Mouse (Mus musculus) thymus, adult 2 months (tissue): Measurements from ENCODE around the gene Smarcad1. TPM values are rescaled to one million over a fixed set of nuclear protein-coding genes. Genes with fewer than 3 reads are reported as not detected.
"Not testable (repeated sequence)": the region's sequence is repeated elsewhere in the genome, so short reads cannot be mapped to it uniquely, and the experiment has no call there.

ENCODE experiments used
- DNase-seq: peaks from one replicate; pipeline ENCODE4 v3.0.0; 2021
- H3K27ac ChIP-seq: fragments of 200-500 bp; 2 replicates; pipeline ENCODE4 v1.5.1; 2012; ENCODE audit warnings: low read length, control low read depth; ENCODE audit not compliant: control insufficient read depth, insufficient read depth
- H3K27me3 ChIP-seq: fragments of 200-500 bp; 2 replicates; pipeline ENCODE4 v1.6.1; 2012; ENCODE audit warnings: mild to moderate bottlenecking, low read length, moderate library complexity, mixed read lengths; ENCODE audit not compliant: control insufficient read depth, insufficient read depth
- H3K36me3 ChIP-seq: fragments of 200-500 bp; 2 replicates; pipeline ENCODE4 v1.6.1; 2012; ENCODE audit warnings: mild to moderate bottlenecking, low read length, moderate library complexity; ENCODE audit not compliant: control insufficient read depth, insufficient read depth
- H3K4me1 ChIP-seq: fragments of 200-500 bp; replicated peaks from 2 replicates; pipeline ENCODE4 v1.6.1; 2012; ENCODE audit warnings: low read length; ENCODE audit not compliant: control insufficient read depth, insufficient read depth
- H3K4me3 ChIP-seq: fragments of 200-500 bp; 2 replicates; pipeline ENCODE4 v1.5.1; 2012; ENCODE audit warnings: mild to moderate bottlenecking, low read length, control low read depth, moderate library complexity; ENCODE audit not compliant: control insufficient read depth, insufficient read depth
- CTCF ChIP-seq: fragments of 200-500 bp; IDR thresholded peaks from 2 replicates; pipeline ENCODE4 v1.5.1; 2012; ENCODE audit warnings: mild to moderate bottlenecking, control low read depth, low read length, moderate library complexity, borderline replicate concordance; ENCODE audit not compliant: control insufficient read depth, poor library complexity, insufficient read depth; ENCODE audit errors: extremely low read depth
- POLR2A ChIP-seq: fragments of 200-500 bp; IDR thresholded peaks from 2 replicates; pipeline ENCODE4 v1.6.1; 2012; ENCODE audit warnings: mild to moderate bottlenecking, low read length, control low read depth, moderate library complexity; ENCODE audit not compliant: control insufficient read depth, poor library complexity, insufficient read depth; ENCODE audit errors: extremely low read depth
- WGBS: fragments of 180-500 bp; shearing (Covaris S2); methylation state at CpG from one replicate; pipeline ENCODE4 v1.1.7; 2018; 5-methylcytosine and 5-hydroxymethylcytosine counted together
- polyA plus RNA-seq: library from polyadenylated mRNA; depleted of rRNA; stranded (reverse); fragments of >200 nt; gene quantifications from 2 replicates; pipeline ENCODE4 v1.2.3, GENCODE M21; 2012

Gene Smarcad1
- polyA plus RNA-seq, 1 experiment: 33.3 TPM

DNA sequence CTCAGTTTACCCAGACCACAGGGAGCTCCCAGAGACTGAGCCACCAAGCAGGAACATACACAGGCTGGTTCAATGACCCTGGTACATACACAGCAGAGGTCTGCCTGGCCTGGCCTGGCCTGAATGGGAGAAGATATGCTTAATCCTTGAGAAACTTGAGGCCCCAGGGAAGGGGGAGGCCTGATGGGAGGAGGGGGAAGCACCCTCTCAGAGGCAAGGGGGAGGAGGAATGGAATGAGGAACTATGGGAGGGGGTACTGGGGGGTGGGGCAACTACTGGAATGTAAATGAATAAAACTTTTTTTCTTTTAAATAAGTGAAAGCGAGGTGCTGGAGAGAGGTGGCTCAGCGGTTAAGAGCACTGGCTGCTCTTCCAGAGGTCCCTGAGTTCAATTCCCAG is 30.2 kb upstream of the Smarcad1 start:
- 95% methylated on average over 2 of the region's 2 CpGs for WGBS
- Histone ChIP-seq H3K4me1 (no peaks in the 10 kb centered on the region), H3K4me3 (no peak overlapping the region), H3K27ac (no peak overlapping the region), H3K36me3 (no peaks in the 10 kb centered on the region), H3K27me3 (no peaks in the 10 kb centered on the region)
- DNase-seq: no peak
- no peak for TF ChIP-seq CTCF

DNA sequence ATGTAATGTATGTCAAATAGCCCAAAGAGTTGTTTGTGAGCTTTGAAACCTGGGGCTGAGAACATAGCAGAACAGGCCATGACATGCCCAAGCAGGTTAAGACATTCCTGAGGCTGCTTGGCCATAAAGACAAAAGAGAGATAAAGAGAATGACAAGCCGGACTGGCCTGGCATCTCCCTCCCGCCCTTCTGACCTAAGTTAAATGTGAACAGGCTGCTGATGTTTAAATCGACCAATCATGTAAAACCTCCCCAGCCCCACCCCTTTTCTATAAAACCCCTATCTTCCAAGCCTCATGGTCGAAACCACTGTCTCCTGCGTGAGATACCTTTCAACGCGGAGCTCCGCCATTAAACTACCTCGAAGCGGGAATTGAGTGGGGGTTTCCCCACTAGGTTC is 24.8 kb upstream of the Smarcad1 start:
- TF ChIP-seq POLR2A (no peak), CTCF (no peak)
- no peaks in the 10 kb centered on the region for H3K27me3 ChIP-seq
- no peak overlapping the region for H3K27ac ChIP-seq
- no peaks in the 10 kb centered on the region for H3K4me1 ChIP-seq
- H3K36me3 ChIP-seq: no peaks in the 10 kb centered on the region
- no peak overlapping the region for H3K4me3 ChIP-seq
- DNase-seq: no peak
- WGBS: 96% methylated on average over 10 of the region's 10 CpGs

DNA sequence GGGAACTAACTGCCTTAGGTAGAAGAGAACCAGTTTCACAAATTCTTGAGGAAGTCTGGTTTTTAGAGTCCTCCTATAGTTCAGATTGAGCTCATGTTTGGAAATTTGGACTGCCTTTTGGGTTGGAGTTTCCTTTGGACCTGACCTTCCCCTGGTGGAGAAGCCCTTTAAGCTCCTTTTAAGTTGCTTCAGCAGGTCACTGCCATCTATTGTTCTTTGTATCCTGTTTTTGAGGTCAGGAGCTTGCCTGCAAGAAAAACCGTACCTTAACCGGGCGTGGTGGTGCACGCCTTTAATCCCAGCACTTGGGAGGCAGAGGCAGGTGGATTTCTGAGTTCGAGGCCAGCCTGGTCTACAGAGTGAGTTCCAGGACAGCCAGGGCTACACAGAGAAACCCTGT is 23.4 kb upstream of the Smarcad1 start:
- not testable (repeated sequence) for H3K4me3 ChIP-seq, H3K27ac ChIP-seq, H3K36me3 ChIP-seq, DNase-seq, H3K4me1 ChIP-seq, H3K27me3 ChIP-seq
- 86% methylated on average over 5 of the region's 5 CpGs for WGBS

DNA sequence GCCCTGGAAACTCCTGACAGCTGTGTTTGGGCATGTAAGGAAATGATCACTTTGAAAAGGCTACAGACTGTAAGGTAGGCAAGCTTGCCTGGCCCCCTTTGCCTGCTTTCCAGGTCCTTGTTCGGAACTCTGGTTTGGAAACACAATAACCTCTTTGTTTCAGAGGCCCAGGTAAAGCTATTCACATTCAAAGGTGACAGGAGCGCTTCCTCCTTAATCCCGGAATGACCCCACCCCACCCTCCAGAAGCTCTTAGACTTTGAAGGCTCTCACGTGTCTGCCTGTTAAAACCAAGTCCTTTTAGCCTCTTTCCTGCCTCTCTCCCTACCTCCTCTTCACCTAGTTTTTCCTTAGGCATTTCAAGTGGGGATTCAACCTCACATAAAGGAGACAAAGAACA is 20.5 kb upstream of the Smarcad1 start:
- Histone ChIP-seq H3K4me1 (no peaks in the 10 kb centered on the region), H3K27me3 (no peaks in the 10 kb centered on the region), H3K4me3 (no peak overlapping the region), H3K36me3 (no peaks in the 10 kb centered on the region), H3K27ac (no peak overlapping the region)
- 56% methylated on average over 4 of the region's 4 CpGs for WGBS
- no peak for TF ChIP-seq POLR2A
- no peak for TF ChIP-seq CTCF
- no peak for DNase-seq

DNA sequence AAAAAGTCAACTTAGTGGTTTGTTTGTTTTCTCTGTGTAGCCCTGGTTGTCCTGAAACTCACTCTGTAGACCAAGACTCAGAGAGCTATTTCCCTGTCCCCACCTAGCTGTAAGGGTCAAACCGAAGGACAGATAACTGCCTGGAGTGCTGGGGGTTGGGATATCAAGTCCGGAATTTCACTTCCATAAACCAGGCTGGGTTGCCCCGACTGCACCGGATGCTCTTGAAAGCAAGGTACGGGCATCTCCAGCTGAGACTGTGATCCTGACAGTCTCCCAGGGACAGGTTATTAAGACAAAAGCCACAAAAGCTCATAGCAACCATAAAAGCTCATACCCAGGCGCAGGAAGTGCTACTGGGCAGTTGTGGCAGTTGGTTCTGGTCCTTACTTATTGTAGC is 19.3 kb upstream of the Smarcad1 start:
- Histone ChIP-seq H3K4me1 (no peaks in the 10 kb centered on the region), H3K36me3 (no peaks in the 10 kb centered on the region), H3K4me3 (no peak overlapping the region), H3K27me3 (no peaks in the 10 kb centered on the region), H3K27ac (no peak overlapping the region)
- 86% methylated on average over 6 of the region's 6 CpGs for WGBS
- TF ChIP-seq CTCF: no peak
- TF ChIP-seq POLR2A: no peak
- DNase-seq: no peak

DNA sequence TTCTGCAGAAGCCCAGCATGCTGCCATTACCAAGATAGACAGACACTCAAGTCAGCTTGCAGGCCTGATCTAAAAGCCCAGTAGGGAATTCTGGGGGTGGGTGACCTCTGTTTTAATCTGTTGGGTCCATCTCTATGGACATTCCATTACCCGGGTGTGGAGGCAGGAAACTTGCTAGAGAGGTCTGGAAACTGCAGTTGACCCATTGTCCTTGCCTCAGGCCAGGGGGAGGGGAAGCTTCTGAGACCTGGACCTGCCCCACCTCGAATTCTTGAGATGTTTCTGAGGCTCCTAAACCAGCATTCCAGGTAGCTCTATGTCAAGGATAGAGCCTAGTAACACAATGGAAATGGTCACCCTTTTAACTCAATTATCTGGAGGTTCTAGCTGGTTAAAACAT is 17.7 kb upstream of the Smarcad1 start:
- H3K27me3 ChIP-seq: no peaks in the 10 kb centered on the region
- no peaks in the 10 kb centered on the region for H3K4me1 ChIP-seq
- TF ChIP-seq POLR2A: no peak
- TF ChIP-seq CTCF: no peak
- WGBS: 36% methylated on average over 2 of the region's 2 CpGs
- no peaks in the 10 kb centered on the region for H3K36me3 ChIP-seq
- H3K27ac ChIP-seq: no peak overlapping the region
- DNase-seq: no peak
- H3K4me3 ChIP-seq: no peak overlapping the region

DNA sequence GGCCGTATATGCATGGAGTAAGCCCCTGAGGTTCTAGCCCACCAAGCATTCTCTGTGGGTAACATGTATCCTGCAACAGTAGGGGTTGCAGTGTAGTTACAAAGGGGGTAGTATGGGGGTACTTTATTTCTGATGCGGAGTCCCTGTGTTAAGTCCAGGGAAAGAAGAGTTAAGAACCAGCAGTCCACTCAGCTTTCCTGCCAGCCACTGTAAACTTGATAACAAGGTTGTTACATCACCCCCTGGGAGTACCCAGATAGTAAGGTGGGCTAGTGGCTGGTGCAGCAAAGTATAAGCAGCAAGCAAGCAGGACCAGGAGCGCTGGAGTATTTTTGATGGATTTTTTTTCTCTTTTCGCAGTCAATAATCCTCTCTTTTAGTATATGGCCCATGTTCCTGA is 17.3 kb upstream of the Smarcad1 start:
- Histone ChIP-seq H3K36me3 (no peaks in the 10 kb centered on the region), H3K4me1 (no peaks in the 10 kb centered on the region), H3K27ac (no peak overlapping the region), H3K4me3 (no peak overlapping the region), H3K27me3 (no peaks in the 10 kb centered on the region)
- 95% methylated on average over 4 of the region's 4 CpGs for WGBS
- no peak for DNase-seq
- TF ChIP-seq CTCF: no peak
- no peak for TF ChIP-seq POLR2A

DNA sequence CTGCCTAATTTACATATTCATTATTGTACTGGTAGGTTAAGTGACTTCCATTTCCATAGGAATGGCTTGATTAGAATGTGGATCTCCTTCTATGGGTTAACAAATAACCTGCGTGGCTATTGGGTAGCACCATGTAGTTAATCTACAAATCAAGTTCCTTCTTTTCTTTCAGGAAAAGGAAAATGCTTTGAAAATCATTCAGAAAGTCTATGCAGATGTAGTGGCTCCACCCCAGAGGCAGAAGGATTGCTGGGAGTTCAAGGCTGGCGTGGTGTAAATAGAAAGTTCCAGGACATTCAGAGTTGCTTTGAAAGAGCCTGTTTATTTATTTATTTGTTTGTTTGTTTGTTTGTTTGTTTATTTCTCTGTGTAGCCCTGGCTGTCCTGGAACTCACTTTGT is 7.7 kb upstream of the Smarcad1 start:
- H3K4me3 ChIP-seq: no peak overlapping the region
- TF ChIP-seq POLR2A (no peak), CTCF (no peak)
- no peaks in the 10 kb centered on the region for H3K4me1 ChIP-seq
- no peak for DNase-seq
- H3K27me3 ChIP-seq: no peaks in the 10 kb centered on the region
- H3K36me3 ChIP-seq: no peaks in the 10 kb centered on the region
- 93% methylated on average over 2 of the region's 2 CpGs for WGBS
- H3K27ac ChIP-seq: no peak overlapping the region
